Mouse (Mus musculus) ES-E14 (cell line): ENCODE data around the gene Pax3. TPM values are rescaled to one million over a fixed set of nuclear protein-coding genes. Genes with fewer than 3 reads are reported as not detected.

ENCODE experiments used
- DNase-seq: peaks from one replicate; pipeline ENCODE4 v3.0.0-alpha.2; 2013; ENCODE audit warnings: low read depth, low spot score
- H3K27ac ChIP-seq: 2 replicates; pipeline ENCODE4 v1.5.1; 2012; ENCODE audit warnings: low read depth, mild to moderate bottlenecking, low read length, moderate library complexity, mixed read lengths; ENCODE audit not compliant: poor library complexity, insufficient read depth, severe bottlenecking
- H3K36me3 ChIP-seq: 2 replicates; pipeline ENCODE4 v1.6.1; 2012; ENCODE audit warnings: mild to moderate bottlenecking, low read length, moderate library complexity, mixed read lengths; ENCODE audit not compliant: control insufficient read depth, poor library complexity, insufficient read depth, severe bottlenecking
- H3K4me1 ChIP-seq, 2 experiments: fragments of 150-350 bp in 1 of 2; sonication (generic) in 1 of 2; 2 replicates each; pipeline ENCODE4 v1.6.1; 2012; ENCODE audit warnings: low read length in 2 of 2, mild to moderate bottlenecking in 1 of 2, mixed read lengths in 1 of 2; ENCODE audit not compliant: control insufficient read depth in 2 of 2, insufficient read depth in 2 of 2, poor library complexity in 1 of 2
- H3K4me3 ChIP-seq, 2 experiments: fragments of 150-350 bp in 1 of 2; sonication (generic) in 1 of 2; 2 replicates each; pipeline ENCODE4 v1.5.1; 2012; ENCODE audit warnings: low read length in 2 of 2, low read depth in 1 of 2, mild to moderate bottlenecking in 1 of 2, mixed read lengths in 1 of 2; ENCODE audit not compliant: insufficient read depth in 1 of 2, poor library complexity in 1 of 2, severe bottlenecking in 1 of 2
- H3K9ac ChIP-seq: 2 replicates; pipeline ENCODE4 v1.6.1; 2012; ENCODE audit warnings: low read depth, mild to moderate bottlenecking, low read length, mixed read lengths; ENCODE audit not compliant: poor library complexity, insufficient read depth, severe bottlenecking
- H3K9me3 ChIP-seq: fragments of 150-350 bp; sonication (generic); 2 replicates; pipeline ENCODE4 v1.6.1; 2012; ENCODE audit warnings: low read depth, mild to moderate bottlenecking, low read length; ENCODE audit not compliant: control insufficient read depth, insufficient read depth
- CHD2 ChIP-seq: IDR thresholded peaks from 2 replicates; pipeline ENCODE4 v1.6.1; 2014; ENCODE audit warnings: mild to moderate bottlenecking, low read depth, low read length, inconsistent platforms
- HCFC1 ChIP-seq: IDR thresholded peaks from 2 replicates; pipeline ENCODE4 v1.6.1; 2012; ENCODE audit warnings: low read length, inconsistent platforms, borderline replicate concordance; ENCODE audit not compliant: insufficient read depth
- MAFK ChIP-seq: IDR thresholded peaks from 2 replicates; pipeline ENCODE4 v1.6.1; 2014; ENCODE audit warnings: mild to moderate bottlenecking, low read depth, low read length, inconsistent platforms; ENCODE audit not compliant: insufficient read depth
- ZC3H11A ChIP-seq: IDR thresholded peaks from 2 replicates; pipeline ENCODE4 v1.6.1; 2012; ENCODE audit warnings: low read depth, mild to moderate bottlenecking, inconsistent platforms, low read length, borderline replicate concordance
- ZNF384 ChIP-seq: IDR thresholded peaks from 2 replicates; pipeline ENCODE4 v1.6.1; 2012; ENCODE audit warnings: low read depth, low read length, inconsistent platforms
- in situ Hi-C, 2 experiments: fragments of 600-800 bp; cut with MboI; formaldehyde crosslinking; loops; one replicate each; pipeline ENCODE4 v1.15.1; 2025; ENCODE audit warnings: low sequenced_read_pairs in 2 of 2, inconsistent platforms in 1 of 2; ENCODE audit not compliant: unreplicated experiment in 2 of 2
- total RNA-seq: library from RNA; depleted of rRNA; stranded (reverse); fragments of 300-350 nt; gene quantifications from 2 replicates; pipeline ENCODE4 v1.2.3, GENCODE M21; 2012; rRNA removed

Gene Pax3
- 0.21 and 0.71 TPM in 2 replicates for total RNA-seq

- TF ChIP-seq HCFC1, result no peak
- TF ChIP-seq MAFK, result no peak
- TF ChIP-seq ZNF384, result no peak
- no peak for TF ChIP-seq CHD2
- no peak for TF ChIP-seq ZC3H11A
- Histone ChIP-seq H3K9ac (no peak within 1 kb of the TSS), H3K4me3 (peak within 1 kb of the TSS; percentile 31 to 38; a peak in 3 of 4 replicates), H3K27ac (no peak within 1 kb of the TSS), H3K9me3 (no peaks in the 10 kb centered on the region), H3K4me1 (peaks cover 0 to 4% of the 10 kb centered on the region in 2 experiments; a peak in 1 of 4 replicates), H3K36me3 (no peaks in the 10 kb centered on the region)
- in situ Hi-C loops, result no loop called here
- DNase-seq, result no peak
Measured at GRCm38 (mm10) chr1:78196751-78197311, at the start of gene Pax3. Gene Pax3, minus strand, starts transcription at chr1:78197134.

GRCm38 (mm10) chr1:78234306-78234705 is 37.4 kb upstream of the Pax3 start:
- TF ChIP-seq HCFC1 (no peak), MAFK (no peak)

GRCm38 (mm10) chr1:78231901-78232546 is 35.1 kb upstream of the Pax3 start:
- no peaks in the 10 kb centered on the region for H3K36me3 ChIP-seq
- no peak overlapping the region for H3K4me3 ChIP-seq
- in situ Hi-C loops, result no loop called here
- H3K9ac ChIP-seq, result no peak overlapping the region
- no peaks in the 10 kb centered on the region for H3K9me3 ChIP-seq
- DNase-seq, result no peak
- no peak for TF ChIP-seq MAFK
- TF ChIP-seq ZNF384, result no peak
- TF ChIP-seq CHD2, result no peak
- no peak for TF ChIP-seq ZC3H11A
- TF ChIP-seq HCFC1, result no peak
- no peaks in the 10 kb centered on the region for H3K4me1 ChIP-seq
- no peak overlapping the region for H3K27ac ChIP-seq

More at GRCm38 (mm10) chr1:78234306-78234705, 37.4 kb upstream of the Pax3 start:
- Histone ChIP-seq H3K9ac (no peak overlapping the region), H3K9me3 (no peaks in the 10 kb centered on the region), H3K36me3 (no peaks in the 10 kb centered on the region), H3K4me3 (no peak overlapping the region), H3K27ac (no peak overlapping the region), H3K4me1 (no peaks in the 10 kb centered on the region)
- DNase-seq, result no peak
- in situ Hi-C loops, result no loop called here

- in situ Hi-C loops, result no loop called here
- TF ChIP-seq MAFK (no peak), HCFC1 (no peak), ZNF384 (no peak), ZC3H11A (no peak), CHD2 (no peak)
- Histone ChIP-seq H3K4me3 (no peak overlapping the region), H3K27ac (no peak overlapping the region), H3K36me3 (no peaks in the 10 kb centered on the region), H3K4me1 (no peaks in the 10 kb centered on the region), H3K9me3 (no peaks in the 10 kb centered on the region), H3K9ac (no peak overlapping the region)
- no peak for DNase-seq
Measured at GRCm38 (mm10) chr1:78229801-78230200, 32.9 kb upstream of the Pax3 start.

GRCm38 (mm10) chr1:78228771-78229170 is 31.8 kb upstream of the Pax3 start:
- no peaks in the 10 kb centered on the region for H3K4me1 ChIP-seq
- no peak overlapping the region for H3K4me3 ChIP-seq
- no peaks in the 10 kb centered on the region for H3K9me3 ChIP-seq
- H3K9ac ChIP-seq, result no peak overlapping the region
- TF ChIP-seq CHD2, result no peak
- TF ChIP-seq HCFC1, result no peak
- no peak for TF ChIP-seq ZC3H11A
- no peak for TF ChIP-seq MAFK
- TF ChIP-seq ZNF384, result no peak
- in situ Hi-C loops, result no loop called here
- DNase-seq, result no peak
- H3K27ac ChIP-seq, result no peak overlapping the region
- H3K36me3 ChIP-seq, result no peaks in the 10 kb centered on the region
